In the genomic region with DNA sequence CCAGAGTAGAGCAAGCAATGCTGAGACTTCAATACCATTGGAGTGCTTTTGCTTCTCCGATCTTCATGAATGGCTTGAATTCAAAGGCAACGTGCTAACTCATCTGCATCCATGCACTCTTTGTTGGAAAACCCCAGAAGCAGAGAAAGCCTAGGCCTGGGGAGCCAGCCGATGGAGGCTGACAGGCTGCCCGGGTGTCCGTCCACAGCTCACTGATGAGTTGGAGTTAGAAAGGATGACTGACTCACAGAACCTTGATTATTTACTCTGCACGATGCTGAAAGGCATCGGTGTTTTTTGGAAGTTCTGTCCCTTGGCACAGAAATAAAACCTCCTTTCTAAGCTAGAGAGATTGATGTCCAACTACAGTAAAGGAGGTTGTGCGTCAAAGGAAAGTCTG, we compare ENCODE assay signal across 20 mouse cellular contexts. TPM values are rescaled to one million over a fixed set of nuclear protein-coding genes. Genes with fewer than 3 reads are reported as not detected.
DNase-seq lines count a peak whose midpoint lies in the region; ATAC-seq lines count a peak whose summit lies in the region.
"Had no signal": no experiment of that assay in that cellular context is flagged by ENCODE, and none has a peak within 500 bp of the region (broad histone marks: within the 10 kb centered on the region; RNA-seq: fewer than 3 reads in every experiment).

No protein-coding gene starts in this region.

- no peaks in the 10 kb centered on the region for H3K36me3 ChIP-seq in hindbrain, embryonic 15.5 days
- H3K36me3 ChIP-seq in hindbrain, embryonic 14.5 days (replicated peaks; ENCODE audit: control insufficient read depth, insufficient read depth) = no peaks in the 10 kb centered on the region
- no peaks in the 10 kb centered on the region for H3K36me3 ChIP-seq in neural tube, embryonic 13.5 days
- H3K36me3 ChIP-seq in forebrain, embryonic 16.5 days (ENCODE audit: control insufficient read depth, insufficient read depth) = no peaks in the 10 kb centered on the region
- H3K36me3 ChIP-seq: heart, embryonic 13.5 days; limb, embryonic 13.5 days; midbrain, embryonic 13.5 days had no signal

- no peak for DNase-seq in hindbrain, embryonic 14.5 days (ENCODE audit: low spot score)
- no peak for DNase-seq in neural tube, embryonic 10.5 days (ENCODE audit: extremely low spot score, low spot score)
- peak; percentile 13 for DNase-seq in telencephalon, adult 2 months (ENCODE audit: low read depth, low spot score)
- DNase-seq in liver = no peak
- no peak for DNase-seq in cerebellum, adult 9-10 months
- DNase-seq: B cell, adult 2 months; cerebellum, postnatal 36 days; heart, adult 11 months; kidney, adult 2 months; kidney, postnatal 10 days; retina, postnatal 1 day; thymus, postnatal 14 days had no signal

- H3K27ac ChIP-seq in hindbrain, embryonic 15.5 days (replicated peaks) = 0 out of 2 replicates have a peak overlapping the region, but pooled peaks have one; percentile 4
- no peak overlapping the region for H3K27ac ChIP-seq in hindbrain, embryonic 14.5 days
- H3K27ac ChIP-seq in neural tube, embryonic 13.5 days (replicated peaks) = peak overlapping the region; percentile 38; the same call in 1 of the 2 replicates
- H3K27ac ChIP-seq in forebrain, embryonic 16.5 days (ENCODE audit: low read length) = 0 out of 2 replicates have a peak overlapping the region, but pooled peaks have one; percentile 11
- H3K27ac ChIP-seq: heart, embryonic 13.5 days; limb, embryonic 13.5 days; midbrain, embryonic 13.5 days; stomach, postnatal 0 days had no signal

- no peaks in the 10 kb centered on the region for H3K27me3 ChIP-seq in hindbrain, embryonic 15.5 days
- H3K27me3 ChIP-seq in hindbrain, embryonic 14.5 days (ENCODE audit: control insufficient read depth, insufficient read depth, low read length) = no peaks in the 10 kb centered on the region
- no peaks in the 10 kb centered on the region for H3K27me3 ChIP-seq in neural tube, embryonic 13.5 days
- H3K27me3 ChIP-seq in forebrain, embryonic 16.5 days (replicated peaks; ENCODE audit: control insufficient read depth, insufficient read depth, low read length) = no peaks in the 10 kb centered on the region
- H3K27me3 ChIP-seq: heart, embryonic 13.5 days; limb, embryonic 13.5 days; midbrain, embryonic 13.5 days had no signal

- H3K9me3 ChIP-seq in hindbrain, embryonic 15.5 days = no peaks in the 10 kb centered on the region
- no peaks in the 10 kb centered on the region for H3K9me3 ChIP-seq in hindbrain, embryonic 14.5 days (ENCODE audit: control insufficient read depth, low read length)
- H3K9me3 ChIP-seq in neural tube, embryonic 13.5 days = no peaks in the 10 kb centered on the region
- H3K9me3 ChIP-seq in forebrain, embryonic 16.5 days (ENCODE audit: control insufficient read depth, low read length) = no peaks in the 10 kb centered on the region
- H3K9me3 ChIP-seq: heart, embryonic 13.5 days; limb, embryonic 13.5 days; midbrain, embryonic 13.5 days had no signal

- no peak overlapping the region for H3K4me2 ChIP-seq in hindbrain, embryonic 15.5 days
- no peak overlapping the region for H3K4me2 ChIP-seq in hindbrain, embryonic 14.5 days (replicated peaks)
- no peak overlapping the region for H3K4me2 ChIP-seq in neural tube, embryonic 13.5 days
- no peak overlapping the region for H3K4me2 ChIP-seq in forebrain, embryonic 16.5 days (ENCODE audit: low read length)
- H3K4me2 ChIP-seq: heart, embryonic 13.5 days; limb, embryonic 13.5 days; midbrain, embryonic 13.5 days had no signal

- no peak overlapping the region for H3K9ac ChIP-seq in hindbrain, embryonic 15.5 days
- H3K9ac ChIP-seq in hindbrain, embryonic 14.5 days = no peak overlapping the region
- no peak overlapping the region for H3K9ac ChIP-seq in neural tube, embryonic 13.5 days
- H3K9ac ChIP-seq in forebrain, embryonic 16.5 days (replicated peaks; ENCODE audit: low read depth, low read length) = no peak overlapping the region
- H3K9ac ChIP-seq: heart, embryonic 13.5 days; limb, embryonic 13.5 days; midbrain, embryonic 13.5 days had no signal

- no peak for ATAC-seq in hindbrain, embryonic 15.5 days (ENCODE audit: low FRiP score, low read depth)
- no peak for ATAC-seq in hindbrain, embryonic 14.5 days (ENCODE audit: low FRiP score)
- ATAC-seq in neural tube, embryonic 13.5 days (ENCODE audit: low read depth) = no peak
- no peak for ATAC-seq in forebrain, embryonic 16.5 days
- ATAC-seq: lung, postnatal 0 days; midbrain, embryonic 13.5 days had no signal

- WGBS in hindbrain, embryonic 15.5 days = 57% methylated on average over 8 of the region's 8 CpGs
- WGBS in hindbrain, embryonic 14.5 days = 50% methylated on average over 8 of the region's 8 CpGs
- 50% methylated on average over 8 of the region's 8 CpGs for whole genome bisulfite sequencing in neural tube, embryonic 13.5 days
- WGBS in forebrain, embryonic 16.5 days = 38% methylated on average over 8 of the region's 8 CpGs

- peaks cover 5% of the 10 kb centered on the region; the same call in 1 of the 2 replicates for H3K4me1 ChIP-seq in hindbrain, embryonic 15.5 days (replicated peaks)
- H3K4me1 ChIP-seq in hindbrain, embryonic 14.5 days (replicated peaks; ENCODE audit: control insufficient read depth, insufficient read depth, low read length) = no peaks in the 10 kb centered on the region
- H3K4me1 ChIP-seq in neural tube, embryonic 13.5 days (replicated peaks) = peaks cover 7% of the 10 kb centered on the region
- H3K4me1 ChIP-seq in forebrain, embryonic 16.5 days (replicated peaks; ENCODE audit: control insufficient read depth, insufficient read depth, low read length) = peaks cover 21% of the 10 kb centered on the region

- H3K4me3 ChIP-seq in hindbrain, embryonic 15.5 days = no peak overlapping the region
- H3K4me3 ChIP-seq in hindbrain, embryonic 14.5 days (replicated peaks; ENCODE audit: low read length) = no peak overlapping the region
- no peak overlapping the region for H3K4me3 ChIP-seq in neural tube, embryonic 13.5 days
- H3K4me3 ChIP-seq in forebrain, embryonic 16.5 days (replicated peaks; ENCODE audit: low read length) = no peak overlapping the region
- H3K4me3 ChIP-seq: heart, embryonic 13.5 days; limb, embryonic 13.5 days; midbrain, embryonic 13.5 days had no signal

RNA-seq across cellular contexts. Expression of gene Tgfa, which starts 55.8 kb away (rescaled TPM):
- polyA plus RNA-seq in hindbrain, embryonic 15.5 days (2015; fragmentation: Nextera tagmentation; extraction: Ambion mirVana) = 15.3 and 19.1 TPM in 2 replicates
- 23.1 and 27.2 TPM in 2 replicates for polyA plus RNA-seq in hindbrain, embryonic 14.5 days (2014; fragmentation: Nextera tagmentation; extraction: Ambion mirVana)
- 9.7 and 10.2 TPM in 2 replicates for polyA plus RNA-seq in neural tube, embryonic 13.5 days (2015; fragmentation: Nextera tagmentation; extraction: Ambion mirVana)
- polyA plus RNA-seq in forebrain, embryonic 16.5 days (2015; fragmentation: Nextera tagmentation; extraction: Ambion mirVana) = 14.6 and 19.7 TPM in 2 replicates
